Mouse (Mus musculus) CD4-positive naive resting alpha-beta T cell, adult 57 days (primary cell): ENCODE data around the gene Ubxn2a. TPM values are rescaled to one million over a fixed set of nuclear protein-coding genes. Genes with fewer than 3 reads are reported as not detected.

Source experiments
- total RNA-seq: library from RNA; stranded (reverse); gene quantifications from one replicate; pipeline ENCODE4 v1.2.4, GENCODE M21; 2023

Gene Ubxn2a
- 28.9 TPM for total RNA-seq

GRCm38 (mm10) chr12:4906951-4907906 is at the start of gene Ubxn2a:
TSS of gene Ubxn2a (minus strand) at chr12:4907705.

GRCm38 (mm10) chr12:4916994-4917804 is 9.7 kb upstream of the Ubxn2a start, which contains the start of gene Atad2b:
TSS of gene Atad2b (plus strand) at chr12:4917353.

GRCm38 (mm10) chr12:4874161-4874927 is 33.2 kb downstream of the Ubxn2a start, which contains the start of gene Mfsd2b:
TSS of gene Mfsd2b (minus strand) at chr12:4874359.

GRCm38 (mm10) chr12:4842890-4843597 is 64.5 kb downstream of the Ubxn2a start, which contains the start of gene Wdcp:
TSS of gene Wdcp (plus strand) at chr12:4843303.

DNA sequence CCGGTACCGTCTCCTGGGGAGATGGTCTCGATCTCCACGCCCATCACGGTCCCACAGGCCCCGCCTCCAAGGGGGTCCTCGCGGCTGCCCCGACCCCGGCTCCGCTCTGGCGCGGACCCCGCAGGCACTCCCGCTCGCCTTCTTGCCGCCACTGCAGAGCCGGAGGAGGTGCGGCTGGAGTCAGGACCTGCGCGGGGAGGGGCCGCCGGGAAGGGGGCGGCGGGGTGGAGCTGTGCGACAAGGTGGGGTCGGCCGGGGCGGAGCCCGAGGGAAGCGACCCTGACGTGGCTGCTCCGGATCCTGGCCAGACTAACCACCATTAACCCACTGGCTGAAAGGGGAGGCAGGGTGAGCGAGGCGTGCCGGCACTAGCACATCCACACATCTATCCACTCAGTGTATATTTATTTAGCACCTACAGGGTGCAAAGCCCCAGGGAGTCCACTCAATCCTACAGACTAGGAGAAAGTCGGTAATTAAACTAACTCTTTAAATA is 66.1 kb downstream of the Ubxn2a start, which contains the start of gene Fkbp1b:
TSS of gene Fkbp1b (minus strand) at position 200 of the 496 bp plus-strand sequence.

Other genes starting within 250 kb of the Ubxn2a start
- not detected for gene Fam228a, start 169.3 kb downstream of the Ubxn2a start, total RNA-seq
- 1.9 TPM for gene Pfn4, start 138.7 kb downstream of the Ubxn2a start, total RNA-seq
- 5.5 TPM for gene Fam228b, start 138.4 kb downstream of the Ubxn2a start, total RNA-seq
- 129 TPM for gene Sf3b6, start 90.2 kb downstream of the Ubxn2a start, total RNA-seq
- 1.2 TPM for gene Fkbp1b, start 66.1 kb downstream of the Ubxn2a start, total RNA-seq
- 16.2 TPM for gene Wdcp, start 64.4 kb downstream of the Ubxn2a start, total RNA-seq
- 3.5 TPM for gene Mfsd2b, start 33.3 kb downstream of the Ubxn2a start, total RNA-seq
- gene Atad2b, start 9.6 kb upstream of the Ubxn2a start, total RNA-seq, result 79.5 TPM